Mouse (Mus musculus): ENCODE data around the gene Ccl1.

Ccl1 gene

GRCm38 (mm10) chr11:82206960-82207488 lies 98.5 kb downstream of the Ccl1 start:
- no peak for DNase-seq (ENCODE audit: low spot score in 2 of 2)

DNA sequence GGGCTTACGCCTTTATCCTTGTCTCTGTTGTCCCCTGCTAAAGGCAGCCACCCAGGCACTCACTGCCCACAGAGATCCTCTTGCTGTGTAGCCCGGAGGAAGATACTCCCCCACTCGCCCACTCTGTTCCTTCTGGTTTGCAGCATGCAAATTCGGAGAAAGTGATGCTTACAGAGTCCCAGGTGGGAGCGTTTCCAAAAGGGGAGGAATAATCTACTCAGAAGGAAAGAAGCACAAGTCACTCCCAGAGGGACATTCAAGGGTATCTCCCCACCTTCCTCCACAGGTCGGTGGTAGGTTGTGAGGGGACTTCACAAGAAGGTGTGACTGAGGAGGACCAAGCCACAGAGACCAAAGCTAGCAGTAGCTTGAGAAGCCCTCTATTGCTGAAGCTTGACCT lies 100.3 kb downstream of the Ccl1 start:
- DNase-seq (ENCODE audit: low spot score in 2 of 2): no peak

- no peak for DNase-seq (ENCODE audit: low spot score in 2 of 2)
These were observed 101.8 kb downstream of the Ccl1 start for GRCm38 (mm10) chr11:82203706-82204105.

GRCm38 (mm10) chr11:82197774-82198173 lies 107.7 kb downstream of the Ccl1 start:
- no peak for DNase-seq (ENCODE audit: low spot score in 2 of 2)

DNA sequence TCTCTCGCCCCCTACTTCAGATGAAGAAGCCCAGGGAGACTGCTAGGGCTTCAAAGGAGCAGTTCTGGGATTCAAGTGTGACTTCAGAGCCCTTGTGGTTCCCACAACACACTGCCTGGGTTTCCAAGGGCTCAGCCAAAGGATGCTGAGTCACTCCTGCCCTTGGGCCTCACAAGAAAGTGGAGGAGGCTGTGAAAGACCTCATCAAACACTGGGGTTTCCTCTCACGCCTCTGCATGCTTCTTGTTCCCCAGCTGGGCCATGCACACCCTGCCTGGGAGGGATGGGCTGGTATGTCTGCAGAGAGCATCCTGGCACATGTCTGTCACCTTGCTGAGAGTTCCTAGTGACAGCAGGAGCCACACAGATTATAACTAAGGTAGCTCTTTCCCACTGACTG lies 110.5 kb downstream of the Ccl1 start:
- DNase-seq (ENCODE audit: low spot score in 2 of 2): no peak

- peak; percentile 8 to 13 for DNase-seq (ENCODE audit: low spot score in 2 of 2)
These were observed 111.7 kb downstream of the Ccl1 start for GRCm38 (mm10) chr11:82193826-82194225.

GRCm38 (mm10) chr11:82189782-82190563 lies 115.5 kb downstream of the Ccl1 start:
- DNase-seq (ENCODE audit: low spot score in 2 of 2): no peak

DNA sequence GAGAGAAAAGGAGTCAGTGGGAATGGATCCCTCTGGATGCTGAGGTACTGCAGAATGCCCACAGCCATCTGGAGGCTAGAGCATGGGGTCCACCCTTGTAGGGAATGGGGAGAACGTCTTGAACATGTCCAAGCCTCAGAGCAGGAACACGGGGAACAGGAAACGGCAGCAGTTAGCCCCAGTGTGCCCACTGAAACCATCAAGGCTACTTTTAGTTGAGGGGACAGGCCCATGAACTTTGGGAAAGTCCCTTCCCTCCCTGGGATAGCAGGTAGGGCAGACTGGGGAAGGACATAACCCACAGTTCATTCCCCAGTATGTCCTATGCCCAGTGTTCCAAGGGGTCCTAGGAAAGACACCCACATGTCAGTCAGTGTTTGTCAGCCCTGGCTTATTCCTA lies 119.8 kb downstream of the Ccl1 start:
- DNase-seq (ENCODE audit: low spot score in 2 of 2): no peak

- no peak for DNase-seq (ENCODE audit: low spot score in 2 of 2)
These were observed 122.1 kb downstream of the Ccl1 start for GRCm38 (mm10) chr11:82183281-82183935.

- DNase-seq (ENCODE audit: low spot score in 2 of 2): no peak
These were observed 123.1 kb downstream of the Ccl1 start for GRCm38 (mm10) chr11:82182401-82182800.

DNA sequence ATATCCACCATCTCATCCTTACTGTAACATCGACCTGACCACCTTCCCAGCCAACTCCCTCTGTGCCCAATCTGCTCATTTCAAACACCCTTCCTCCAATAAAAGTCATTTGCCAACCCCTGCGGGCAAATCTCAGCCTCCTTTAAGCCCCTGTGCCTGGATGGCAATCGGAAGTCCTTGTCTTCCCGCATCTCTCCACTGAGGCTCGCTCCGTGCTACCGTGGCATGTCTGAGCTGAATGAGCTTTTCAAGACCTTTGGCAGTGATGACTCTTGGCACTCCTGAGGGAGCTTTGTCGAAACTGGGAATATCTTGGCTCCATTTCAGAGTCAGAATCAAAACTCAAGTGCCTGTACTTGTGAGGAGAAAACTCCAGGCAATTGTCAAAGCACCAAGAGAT lies 124.2 kb downstream of the Ccl1 start:
- DNase-seq (ENCODE audit: low spot score in 2 of 2): no peak

GRCm38 (mm10) chr11:82178161-82178560 lies 127.3 kb downstream of the Ccl1 start:
- no peak for DNase-seq (ENCODE audit: low spot score in 2 of 2)

DNA sequence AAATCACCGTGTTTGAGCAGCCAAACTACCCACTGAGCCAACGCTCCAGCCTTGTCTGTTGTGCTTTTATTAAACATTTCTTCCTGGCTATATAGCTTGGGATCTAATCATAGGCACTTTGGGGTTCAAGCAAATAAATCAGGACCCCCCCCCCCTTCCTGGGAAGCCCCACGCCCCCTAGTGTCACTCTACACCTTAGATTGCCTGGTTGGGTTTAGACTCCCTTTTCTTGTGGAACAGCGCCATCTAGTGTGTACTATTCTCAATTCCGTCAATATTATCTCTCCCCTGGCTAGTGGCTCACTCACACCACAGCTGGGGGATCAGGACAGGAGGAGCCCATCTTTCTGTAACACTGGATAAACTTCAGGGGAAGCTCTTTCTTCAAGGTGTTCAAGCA lies 127.8 kb downstream of the Ccl1 start:
- DNase-seq (ENCODE audit: low spot score in 2 of 2): peak in 1 of 2 experiments; percentile 49

DNA sequence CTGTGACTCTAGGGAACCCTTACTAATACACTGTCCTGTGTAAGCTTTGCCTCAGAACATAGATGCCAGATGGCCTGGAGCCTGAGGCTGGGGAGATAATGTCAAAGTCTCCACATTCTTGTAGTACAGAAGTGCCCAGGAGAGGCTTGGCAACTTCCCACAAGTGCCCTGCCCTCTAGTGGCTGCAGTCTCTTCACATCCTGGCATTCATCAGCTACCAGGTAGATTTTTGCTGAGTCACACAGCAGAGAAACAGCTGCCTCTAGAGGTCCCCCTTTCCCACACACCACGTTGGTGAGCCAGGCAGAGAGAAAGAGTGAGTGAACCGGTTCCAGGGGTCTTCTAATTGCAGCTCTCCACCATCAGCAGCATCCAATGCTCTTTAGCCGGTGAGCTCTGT lies 130.7 kb downstream of the Ccl1 start:
- peak; percentile 34 to 72 for DNase-seq (ENCODE audit: low spot score in 2 of 2)

GRCm38 (mm10) chr11:82173491-82173890 lies 132.0 kb downstream of the Ccl1 start:
- no peak for DNase-seq (ENCODE audit: low spot score in 2 of 2)

- no peak for DNase-seq (ENCODE audit: low spot score in 2 of 2)
These were observed 134.0 kb downstream of the Ccl1 start for GRCm38 (mm10) chr11:82171316-82172071.

GRCm38 (mm10) chr11:82169456-82169855 lies 136.0 kb downstream of the Ccl1 start:
- DNase-seq (ENCODE audit: low spot score in 2 of 2): no peak

- DNase-seq (ENCODE audit: low spot score in 2 of 2): no peak
These were observed 137.2 kb downstream of the Ccl1 start for GRCm38 (mm10) chr11:82168308-82168707.

DNA sequence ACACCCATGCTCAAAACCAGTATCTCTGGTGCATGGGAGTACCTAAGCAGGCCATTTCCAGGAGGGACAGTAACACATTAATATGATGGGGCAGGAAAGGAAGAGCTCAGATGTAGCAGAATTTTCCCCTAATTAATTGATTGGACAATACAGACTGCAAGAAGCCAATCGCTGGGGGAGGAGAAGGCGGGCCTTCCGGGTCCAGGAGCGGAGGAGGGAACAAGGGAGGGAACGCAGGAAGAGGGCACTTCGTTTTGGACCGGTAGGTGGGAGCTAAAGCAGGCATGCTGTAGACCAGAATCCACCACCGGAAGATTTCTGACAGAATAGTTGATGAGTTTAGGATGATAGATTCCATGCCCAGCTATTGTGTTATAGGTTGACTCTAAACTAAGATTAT lies 142.2 kb downstream of the Ccl1 start:
- no peak for DNase-seq (ENCODE audit: low spot score in 2 of 2)

DNA sequence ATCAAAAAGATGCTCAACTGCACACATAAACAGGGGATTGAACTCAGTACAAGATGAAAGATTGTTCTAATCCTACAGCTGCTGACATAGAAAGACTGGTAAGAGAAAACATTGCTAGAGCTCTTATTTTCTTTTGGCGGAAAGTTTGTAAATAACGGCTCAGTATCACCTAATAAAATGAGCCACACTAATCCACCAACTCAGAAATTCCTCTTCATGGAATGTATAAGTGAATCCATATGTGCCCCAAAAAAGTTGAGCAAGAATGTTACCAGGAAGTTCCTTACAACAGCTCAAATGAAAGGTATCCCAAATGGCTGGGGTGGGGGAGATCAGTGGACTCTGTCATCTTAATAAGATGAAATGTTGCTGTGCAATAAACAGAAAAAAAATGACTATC lies 146.4 kb downstream of the Ccl1 start:
- DNase-seq (ENCODE audit: low spot score in 2 of 2): no peak

- DNase-seq (ENCODE audit: low spot score in 2 of 2): no peak
These were observed 165.9 kb downstream of the Ccl1 start for GRCm38 (mm10) chr11:82139492-82140094.

DNA sequence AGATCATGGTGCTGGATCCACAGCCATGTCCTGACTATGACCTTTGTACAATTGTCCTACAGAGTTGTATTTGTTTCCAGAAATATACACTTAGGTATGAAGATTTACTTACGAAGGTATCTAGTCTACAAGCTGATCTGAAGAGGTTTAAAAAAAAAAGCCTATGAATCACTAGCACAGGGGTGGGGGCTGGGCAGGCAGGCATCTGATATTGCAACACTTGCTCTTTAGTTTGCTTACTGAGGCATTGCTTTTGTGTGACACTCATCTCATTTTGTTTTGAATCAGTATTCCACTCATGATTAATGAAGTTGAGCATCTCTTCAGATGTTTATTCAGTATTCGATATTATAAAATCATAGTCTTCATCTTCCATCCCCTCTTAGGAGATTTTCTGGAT lies 169.3 kb downstream of the Ccl1 start:
- no peak for DNase-seq (ENCODE audit: low spot score in 2 of 2)
